Mouse (Mus musculus): ENCODE data around the gene Dtl.

DNA sequence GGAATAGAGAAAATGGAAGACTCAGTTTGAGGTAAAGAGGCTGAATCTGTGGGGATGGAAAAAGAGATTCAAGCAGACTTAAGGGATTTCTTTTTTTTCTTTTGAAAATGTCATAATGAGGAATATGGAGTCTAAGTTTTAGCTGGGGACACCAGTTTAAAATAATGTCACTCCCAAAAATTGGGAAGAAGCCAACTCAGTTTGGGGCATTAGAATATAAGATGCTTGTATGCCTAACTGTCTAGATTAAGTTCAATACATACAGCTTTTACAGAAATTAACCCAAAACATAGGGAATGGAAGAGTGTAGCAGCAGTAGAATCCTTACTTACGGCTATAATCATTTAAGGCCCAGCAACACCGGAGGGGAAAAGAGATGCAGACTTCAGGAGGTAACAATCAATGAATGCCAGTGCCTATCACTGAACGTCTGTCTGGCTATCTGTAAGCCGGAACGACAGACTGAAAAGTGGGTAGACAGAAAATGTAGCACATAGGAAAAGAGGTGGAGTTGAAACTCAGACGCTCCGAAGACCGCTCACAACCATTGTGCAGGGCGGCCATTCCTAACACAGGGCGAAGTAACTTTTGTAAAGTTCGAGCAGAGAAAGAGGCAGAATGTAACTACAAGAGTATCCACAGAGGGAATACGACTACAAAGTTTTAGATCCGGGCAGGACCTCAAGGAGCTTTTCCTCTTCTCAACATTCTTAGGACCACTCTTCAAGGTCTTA is 1.3 kb downstream of the Dtl start:
- TF ChIP-seq TAL1 (IDR thresholded peaks at IDR 0.05; ENCODE audit: low read length) (no peak), GATA1 (IDR thresholded peaks at IDR 0.05; ENCODE audit: low read length) (no peak)

Data from erythroblast, embryonic 14.5 days (primary cell).